Mouse (Mus musculus): ENCODE results near the gene Umps.

GRCm38 (mm10) chr16:34005986-34006385 lies 39.1 kb upstream of the Umps start:
- TF ChIP-seq POLR2A (IDR thresholded peaks at IDR 0.05; ENCODE audit: insufficient read length, low read depth), result no peak
- TF ChIP-seq MYOG (IDR thresholded peaks at IDR 0.05; ENCODE audit: control insufficient read depth in 1 of 3, insufficient read depth in 1 of 3, insufficient read length in 2 of 3, low read depth in 2 of 3), result no peak
- no peak for TF ChIP-seq CEBPB (IDR thresholded peaks at IDR 0.05; ENCODE audit: insufficient read depth, poor library complexity, severe bottlenecking)
